Mouse (Mus musculus): ENCODE results near the gene Tmsb4x. TPM values are rescaled to one million over a fixed set of nuclear protein-coding genes. Genes with fewer than 3 reads are reported as not detected.

Gene Tmsb4x
- total and polyA plus RNA-seq, 2 experiments: 22.9 to 478 TPM

GRCm38 (mm10) chrX:167211871-167212555 is 2.9 kb upstream of the Tmsb4x start:
- DNase-seq (ENCODE audit: extremely low read depth, low read depth, low spot score): no peak
- Histone ChIP-seq H3K4me3 (ENCODE audit: insufficient read depth, low read depth, low read length) (no peak overlapping the region), H3K36me3 (ENCODE audit: control insufficient read depth, insufficient read depth, low read length) (0 out of 2 replicates have a peak, but pooled peaks cover 3% of the 10 kb centered on the region), H3K9ac (ENCODE audit: low read depth, low read length) (no peak overlapping the region), H3K79me2 (ENCODE audit: control insufficient read depth, insufficient read depth, low read length) (no peaks in the 10 kb centered on the region), H3K27ac (replicated peaks; ENCODE audit: insufficient read depth, low read depth, low read length) (0 out of 2 replicates have a peak overlapping the region, but pooled peaks have one; percentile 29), H3K27me3 (ENCODE audit: control insufficient read depth, insufficient read depth, low read length) (no peaks in the 10 kb centered on the region), H3K4me1 (ENCODE audit: control insufficient read depth, insufficient read depth, low read length) (no peaks in the 10 kb centered on the region; the same call in 1 of the 2 replicates)
- no peak for TF ChIP-seq CTCF (IDR thresholded peaks at IDR 0.05; ENCODE audit: low read depth, low read length)
- no peak for TF ChIP-seq POLR2A (IDR thresholded peaks at IDR 0.05; ENCODE audit: extremely low read depth, insufficient read depth, low read length)
- 67% methylated on average over 9 of the region's 9 CpGs for WGBS

GRCm38 (mm10) chrX:167210319-167210728 is 1.2 kb upstream of the Tmsb4x start:
- 22% methylated on average over 6 of the region's 6 CpGs for WGBS
- TF ChIP-seq POLR2A (IDR thresholded peaks at IDR 0.05; ENCODE audit: extremely low read depth, insufficient read depth, low read length): no peak
- TF ChIP-seq CTCF (IDR thresholded peaks at IDR 0.05; ENCODE audit: low read depth, low read length): no peak
- Histone ChIP-seq H3K4me1 (ENCODE audit: control insufficient read depth, insufficient read depth, low read length) (no peaks in the 10 kb centered on the region; the same call in 1 of the 2 replicates), H3K27me3 (ENCODE audit: control insufficient read depth, insufficient read depth, low read length) (no peaks in the 10 kb centered on the region), H3K4me3 (ENCODE audit: insufficient read depth, low read depth, low read length) (no peak overlapping the region; the same call in 1 of the 2 replicates), H3K27ac (replicated peaks; ENCODE audit: insufficient read depth, low read depth, low read length) (peak overlapping the region; percentile 54), H3K79me2 (ENCODE audit: control insufficient read depth, insufficient read depth, low read length) (no peaks in the 10 kb centered on the region), H3K9ac (ENCODE audit: low read depth, low read length) (peak overlapping the region; percentile 34), H3K36me3 (ENCODE audit: control insufficient read depth, insufficient read depth, low read length) (peaks cover 5% of the 10 kb centered on the region; the same call in 1 of the 2 replicates)
- peak; percentile 36 for DNase-seq (ENCODE audit: extremely low read depth, low read depth, low spot score)

- Histone ChIP-seq H3K27me3 (ENCODE audit: control insufficient read depth, insufficient read depth, low read length) (no peaks in the 10 kb centered on the region), H3K27ac (replicated peaks; ENCODE audit: insufficient read depth, low read depth, low read length) (peak overlapping the region; percentile 54), H3K4me1 (ENCODE audit: control insufficient read depth, insufficient read depth, low read length) (no peaks in the 10 kb centered on the region; the same call in 1 of the 2 replicates), H3K79me2 (ENCODE audit: control insufficient read depth, insufficient read depth, low read length) (no peaks in the 10 kb centered on the region), H3K9ac (ENCODE audit: low read depth, low read length) (no peak overlapping the region), H3K4me3 (ENCODE audit: insufficient read depth, low read depth, low read length) (peak overlapping the region; percentile 21; the same call in 1 of the 2 replicates), H3K36me3 (ENCODE audit: control insufficient read depth, insufficient read depth, low read length) (peaks cover 5% of the 10 kb centered on the region; the same call in 1 of the 2 replicates)
- WGBS: 60% methylated on average over 8 of the region's 8 CpGs
- TF ChIP-seq CTCF (IDR thresholded peaks at IDR 0.05; ENCODE audit: low read depth, low read length): no peak
- TF ChIP-seq POLR2A (IDR thresholded peaks at IDR 0.05; ENCODE audit: extremely low read depth, insufficient read depth, low read length): no peak
- no peak for DNase-seq (ENCODE audit: extremely low read depth, low read depth, low spot score)
Measured at GRCm38 (mm10) chrX:167209828-167210227, 713 bp upstream of the Tmsb4x start.

- H3K9ac ChIP-seq (ENCODE audit: low read depth, low read length): peak overlapping the region; percentile 55
- peaks cover 5% of the 10 kb centered on the region; the same call in 1 of the 2 replicates for H3K36me3 ChIP-seq (ENCODE audit: control insufficient read depth, insufficient read depth, low read length)
- DNase-seq (ENCODE audit: extremely low read depth, low read depth, low spot score): no peak
- no peaks in the 10 kb centered on the region for H3K27me3 ChIP-seq (ENCODE audit: control insufficient read depth, insufficient read depth, low read length)
- WGBS: under 1% methylated on average over 16 of the region's 16 CpGs
- H3K4me1 ChIP-seq (ENCODE audit: control insufficient read depth, insufficient read depth, low read length): no peaks in the 10 kb centered on the region; the same call in 1 of the 2 replicates
- H3K79me2 ChIP-seq (ENCODE audit: control insufficient read depth, insufficient read depth, low read length): no peaks in the 10 kb centered on the region
- peak overlapping the region; percentile 61 for H3K4me3 ChIP-seq (ENCODE audit: insufficient read depth, low read depth, low read length)
- H3K27ac ChIP-seq (replicated peaks; ENCODE audit: insufficient read depth, low read depth, low read length): peak overlapping the region; percentile 80
- TF ChIP-seq CTCF (IDR thresholded peaks at IDR 0.05; ENCODE audit: low read depth, low read length) (no peak), POLR2A (IDR thresholded peaks at IDR 0.05; ENCODE audit: extremely low read depth, insufficient read depth, low read length) (no peak)
Measured at GRCm38 (mm10) chrX:167208506-167208820, 652 bp downstream of the Tmsb4x start.

- Histone ChIP-seq H3K9ac (ENCODE audit: low read depth, low read length) (peak overlapping the region; percentile 73), H3K79me2 (ENCODE audit: control insufficient read depth, insufficient read depth, low read length) (no peaks in the 10 kb centered on the region), H3K36me3 (ENCODE audit: control insufficient read depth, insufficient read depth, low read length) (peaks cover 5% of the 10 kb centered on the region; the same call in 1 of the 2 replicates), H3K27ac (replicated peaks; ENCODE audit: insufficient read depth, low read depth, low read length) (peak overlapping the region; percentile 80), H3K4me3 (ENCODE audit: insufficient read depth, low read depth, low read length) (peak overlapping the region; percentile 61), H3K4me1 (ENCODE audit: control insufficient read depth, insufficient read depth, low read length) (no peaks in the 10 kb centered on the region; the same call in 1 of the 2 replicates), H3K27me3 (ENCODE audit: control insufficient read depth, insufficient read depth, low read length) (no peaks in the 10 kb centered on the region)
- DNase-seq (ENCODE audit: extremely low read depth, low read depth, low spot score): no peak
- TF ChIP-seq CTCF (IDR thresholded peaks at IDR 0.05; ENCODE audit: low read depth, low read length) (no peak), POLR2A (IDR thresholded peaks at IDR 0.05; ENCODE audit: extremely low read depth, insufficient read depth, low read length) (no peak)
- WGBS: 5% methylated on average over 25 of the region's 25 CpGs
Measured at GRCm38 (mm10) chrX:167207741-167208505, 1.2 kb downstream of the Tmsb4x start.
